Mouse (Mus musculus) neutrophil, adult 59 days (primary cell): ENCODE results near the gene OR5BS1P. TPM values are rescaled to one million over a fixed set of nuclear protein-coding genes. Genes with fewer than 3 reads are reported as not detected.

Experiments used
- total RNA-seq, 2 experiments: library from RNA; stranded (reverse); gene quantifications; 1 replicate in 1 of 2; 2 replicates in 1 of 2; pipeline ENCODE4 v1.2.4; 2023

OR5BS1P gene
- not detected for total RNA-seq

DNA sequence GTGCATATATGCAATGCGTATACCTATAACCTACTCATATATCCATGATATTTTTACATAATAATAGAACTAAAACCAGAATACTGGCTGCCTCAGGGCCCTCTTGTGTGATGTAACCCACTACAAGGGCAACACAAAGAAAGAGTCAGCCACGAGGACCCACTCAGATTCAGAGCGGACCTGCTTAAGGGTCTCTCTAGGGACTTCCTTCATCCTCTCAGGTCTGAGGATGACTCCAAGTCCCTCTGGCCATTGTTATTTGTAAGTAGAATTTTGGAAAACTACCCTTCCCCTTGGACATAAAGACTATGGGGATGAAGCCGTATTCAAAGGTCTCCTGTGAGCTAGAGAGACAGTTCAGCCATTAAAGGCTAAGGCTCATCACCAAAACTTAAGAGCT lies at the start of gene OR5BS1P:
TSS of gene OR5BS1P (plus strand) at position 301 of the 400 bp plus-strand sequence.

DNA sequence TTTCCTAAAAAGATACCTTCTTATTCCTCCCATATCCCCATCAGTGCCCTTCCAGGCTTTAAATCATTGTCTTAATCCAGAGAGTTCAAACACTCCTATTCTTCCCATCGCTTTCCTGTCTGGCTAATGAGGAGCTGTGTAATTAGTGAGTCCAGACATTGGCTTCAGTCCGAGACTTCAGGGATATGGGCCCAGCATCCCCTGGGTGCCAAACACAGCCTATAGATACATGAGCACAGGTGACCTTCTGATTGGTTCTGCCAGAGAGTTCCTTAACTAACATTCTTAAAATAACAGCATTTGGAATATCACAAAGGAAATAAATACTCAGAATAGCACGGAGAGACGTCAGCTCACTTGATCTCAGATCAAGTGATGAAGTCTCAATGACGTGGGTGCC lies 38.8 kb upstream of the OR5BS1P start, which contains the start of gene Olfr282:
TSS of gene Olfr282 (plus strand) at position 301 of the 400 bp plus-strand sequence.

GRCm38 (mm10) chr15:98452288-98452687 lies 17.4 kb upstream of the OR5BS1P start, which contains the start of gene Olfr281:
Olfr281 (plus strand) TSS chr15:98452588.

DNA sequence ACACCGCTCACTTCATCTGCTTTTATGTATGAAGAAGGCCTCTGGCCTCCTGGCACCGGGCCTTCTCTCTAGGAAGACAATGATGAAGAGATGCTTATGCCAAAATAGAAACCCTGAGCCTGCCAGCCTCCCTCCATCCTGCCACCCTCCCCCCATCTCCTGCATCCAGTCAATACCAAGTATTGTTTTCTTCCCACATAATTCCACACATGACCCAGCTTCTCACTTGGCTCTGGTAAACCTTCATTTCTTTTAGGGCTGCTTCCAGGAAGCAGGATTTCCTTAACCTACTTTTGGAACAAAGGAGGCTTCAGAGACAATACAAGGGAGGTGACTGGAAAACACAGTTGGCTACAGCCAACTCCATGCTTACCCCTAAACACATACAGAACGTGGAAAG lies 13.0 kb downstream of the OR5BS1P start, which contains the start of gene Lalba:
TSS of gene Lalba (minus strand) at position 21 of the 400 bp plus-strand sequence.

DNA sequence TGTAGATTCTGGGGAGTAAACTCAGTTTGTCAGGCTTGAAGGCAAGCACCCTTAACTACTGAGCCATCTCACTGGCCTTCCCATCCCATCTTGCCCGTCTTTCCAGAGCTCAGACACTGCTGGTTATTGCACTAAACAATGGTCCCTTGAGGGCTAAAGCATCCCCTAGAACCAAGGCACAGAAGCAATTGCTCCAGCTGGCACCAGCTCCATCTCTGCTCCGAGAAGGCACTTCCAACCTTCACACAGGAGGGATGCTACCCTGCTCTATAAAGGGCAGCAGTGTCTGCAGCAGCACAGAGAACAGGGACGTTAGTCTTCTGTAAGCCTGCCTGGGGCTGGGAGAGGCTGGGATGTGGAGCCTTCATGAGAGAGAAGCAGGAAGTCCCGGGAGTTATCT lies 22.4 kb downstream of the OR5BS1P start, which contains the start of gene Olfr279:
TSS of gene Olfr279 (plus strand) at position 301 of the 400 bp plus-strand sequence.

Other genes starting within 250 kb of the OR5BS1P start
- gene Gm44579, start 248.9 kb upstream of the OR5BS1P start, total RNA-seq: not detected
- not detected for gene Olfr287, start 248.8 kb upstream of the OR5BS1P start, total RNA-seq
- gene Olfr286, start 235.4 kb upstream of the OR5BS1P start, total RNA-seq: not detected
- not detected for gene H1fnt, start 212.6 kb upstream of the OR5BS1P start, total RNA-seq
- not detected for gene Zfp641, start 173.7 kb upstream of the OR5BS1P start, total RNA-seq
- not detected for gene Olfr285, start 152.5 kb upstream of the OR5BS1P start, total RNA-seq
- gene Olfr284, start 128.9 kb upstream of the OR5BS1P start, total RNA-seq: not detected
- gene Olfr283, start 89.0 kb upstream of the OR5BS1P start, total RNA-seq: not detected
- gene Olfr282, start 38.7 kb upstream of the OR5BS1P start, total RNA-seq: not detected
- gene Olfr281, start 17.3 kb upstream of the OR5BS1P start, total RNA-seq: not detected
- gene Lalba, start 12.8 kb downstream of the OR5BS1P start, total RNA-seq: not detected
- not detected for gene Olfr279, start 22.5 kb downstream of the OR5BS1P start, total RNA-seq
- 10 to 100 TPM; 23.4 to 27.4 TPM for gene Kansl2, start 64.4 kb downstream of the OR5BS1P start, total RNA-seq
- 10 to 100 TPM; 74.8 to 80.2 TPM for gene Ccnt1, start 101.0 kb downstream of the OR5BS1P start, total RNA-seq
- gene 4930415O20Rik, start 101.1 kb downstream of the OR5BS1P start, total RNA-seq: not detected
- 1 to 10 TPM; 2.9 to 4.5 TPM for gene Adcy6, start 140.2 kb downstream of the OR5BS1P start, total RNA-seq
- gene Cacnb3, start 160.9 kb downstream of the OR5BS1P start, total RNA-seq: under 1 TPM in 1 of 2 experiments, not detected in 1; 0.29 TPM
- gene Ddx23, start 193.0 kb downstream of the OR5BS1P start, total RNA-seq: 10 to 100 TPM; 60.6 to 65.7 TPM
- gene Rnd1, start 207.6 kb downstream of the OR5BS1P start, total RNA-seq: 10 to 100 TPM; 10.4 to 15.7 TPM
- gene Ccdc65, start 238.3 kb downstream of the OR5BS1P start, total RNA-seq: not detected